Mouse (Mus musculus) liver, postnatal 0 days (tissue): ENCODE results near the gene Ndufs7.

ENCODE experiments used
- CTCF ChIP-seq: sonication (generic); IDR thresholded peaks from 2 replicates; pipeline ENCODE4 v1.5.1; 2016; ENCODE audit warnings: antibody characterized with exemption, low read depth
- EP300 ChIP-seq: IDR thresholded peaks from 2 replicates; pipeline ENCODE4 v1.6.1; 2016; ENCODE audit warnings: antibody characterized with exemption, low read depth, mild to moderate bottlenecking

- no peak for TF ChIP-seq CTCF
- TF ChIP-seq EP300 = no peak
Observed at GRCm38 (mm10) chr10:80261585-80261968, 12.7 kb downstream of the Ndufs7 start.
